Mouse (Mus musculus): ENCODE measurements around the gene Bcl2.

DNA sequence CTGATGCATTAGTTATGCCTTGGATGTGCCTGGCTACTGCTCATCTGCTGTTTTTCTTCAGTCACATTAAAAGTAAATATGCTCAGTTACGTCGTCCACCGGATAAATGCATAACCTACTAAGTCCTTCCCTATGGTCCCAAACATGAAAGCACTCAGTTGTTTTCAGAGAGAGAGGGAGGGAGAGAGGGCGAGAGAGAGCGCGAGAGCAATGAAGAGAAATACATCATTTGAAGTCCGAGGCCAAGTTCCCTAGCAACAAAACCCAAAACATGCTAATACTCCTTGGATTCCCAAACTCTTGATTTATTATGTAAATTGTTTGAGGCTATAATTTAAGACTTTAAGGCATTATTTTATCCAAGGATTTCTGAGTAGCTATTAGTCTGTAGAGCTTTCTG is 62.9 kb downstream of the Bcl2 start:
- TF ChIP-seq CTCF (IDR thresholded peaks at IDR 0.05; ENCODE audit: low read depth): no peak
- TF ChIP-seq EP300 (optimal IDR thresholded peaks at IDR 0.05): no peak

Measured in stomach, postnatal 0 days (tissue).